Mouse (Mus musculus) ES-Bruce4 (cell line): ENCODE results near the gene Iqschfp.

Experiments used
- CTCF ChIP-seq: IDR thresholded peaks from one replicate; pipeline ENCODE4 v1.8.1; 2011; ENCODE audit warnings: low read depth, low read length
- POLR2A ChIP-seq: IDR thresholded peaks from one replicate; pipeline ENCODE4 v1.8.1; 2011; ENCODE audit warnings: low read length; ENCODE audit not compliant: insufficient read depth

DNA sequence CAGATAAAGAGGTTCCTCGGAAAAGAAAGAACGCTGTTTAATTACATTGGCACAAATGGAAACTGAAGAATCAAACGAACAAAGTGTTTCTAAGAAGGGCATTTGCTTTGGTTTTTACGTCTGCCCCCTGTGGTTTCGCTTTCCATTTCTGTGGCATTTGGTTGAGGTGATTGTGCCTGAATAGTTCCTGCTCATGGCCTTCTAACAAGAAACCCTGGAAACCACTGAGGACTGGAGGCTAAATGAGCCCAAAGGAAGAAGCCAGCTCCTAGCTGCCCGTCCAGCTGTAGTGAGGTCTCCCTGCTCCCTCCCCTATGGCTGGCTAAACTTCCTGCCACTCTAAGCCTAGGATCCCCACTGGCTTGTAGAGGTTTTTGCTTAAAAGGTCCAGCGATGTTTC, 745.9 kb downstream of the Iqschfp start:
- TF ChIP-seq POLR2A = no peak
- no peak for TF ChIP-seq CTCF
